Mouse (Mus musculus): ENCODE results near the gene Sp110.
"Not testable (repeated sequence)": the region's sequence is repeated elsewhere in the genome, so short reads cannot be mapped to it uniquely, and the experiment has no call there.

DNA sequence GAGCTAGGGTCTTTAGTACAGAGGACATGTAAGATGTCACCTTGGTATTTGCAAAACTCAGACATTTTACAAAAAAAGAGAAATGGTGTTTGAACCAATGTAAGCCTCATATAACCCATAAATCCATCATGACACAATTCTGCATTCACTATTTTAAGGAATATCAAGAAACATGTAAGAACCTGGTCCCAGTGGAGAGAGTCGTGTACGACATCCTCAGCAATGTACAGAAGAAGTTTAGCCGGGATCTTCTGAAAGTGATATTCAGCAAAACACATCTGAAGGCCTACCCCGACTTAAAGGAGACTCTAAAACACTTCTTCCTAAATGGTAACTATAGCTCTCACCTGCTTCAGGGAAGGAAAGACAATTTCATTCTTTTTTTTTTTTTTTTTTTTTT, 12.0 kb upstream of the Sp110 start:
- not testable (repeated sequence) for TF ChIP-seq POLR2A (IDR thresholded peaks at IDR 0.05; ENCODE audit: borderline replicate concordance, extremely low read depth, insufficient read depth, insufficient read length, poor library complexity, severe bottlenecking); CTCF (IDR thresholded peaks at IDR 0.05; ENCODE audit: borderline replicate concordance, extremely low read depth, insufficient read depth, insufficient read length)
